Mouse (Mus musculus) kidney, adult 2 months (tissue): ENCODE data around the gene Ubxn6.

Source experiments
- CTCF ChIP-seq: fragments of 200-500 bp; conservative IDR thresholded peaks from 2 replicates; pipeline ENCODE4 v1.5.1; 2011; ENCODE audit warnings: low read depth, mild to moderate bottlenecking, control low read depth, low read length, moderate library complexity, mixed read lengths; ENCODE audit not compliant: insufficient read depth, insufficient read length
- POLR2A ChIP-seq: fragments of 200-500 bp; IDR thresholded peaks from one replicate; pipeline ENCODE4 v1.6.1; 2011; ENCODE audit warnings: low read depth, low read length, control low read depth

GRCm38 (mm10) chr17:56112743-56113142 is 37.9 kb upstream of the Ubxn6 start:
- TF ChIP-seq CTCF (no peak), POLR2A (no peak)
